Mouse (Mus musculus): ENCODE measurements around the gene Rbfox3.

Gene Rbfox3

DNA sequence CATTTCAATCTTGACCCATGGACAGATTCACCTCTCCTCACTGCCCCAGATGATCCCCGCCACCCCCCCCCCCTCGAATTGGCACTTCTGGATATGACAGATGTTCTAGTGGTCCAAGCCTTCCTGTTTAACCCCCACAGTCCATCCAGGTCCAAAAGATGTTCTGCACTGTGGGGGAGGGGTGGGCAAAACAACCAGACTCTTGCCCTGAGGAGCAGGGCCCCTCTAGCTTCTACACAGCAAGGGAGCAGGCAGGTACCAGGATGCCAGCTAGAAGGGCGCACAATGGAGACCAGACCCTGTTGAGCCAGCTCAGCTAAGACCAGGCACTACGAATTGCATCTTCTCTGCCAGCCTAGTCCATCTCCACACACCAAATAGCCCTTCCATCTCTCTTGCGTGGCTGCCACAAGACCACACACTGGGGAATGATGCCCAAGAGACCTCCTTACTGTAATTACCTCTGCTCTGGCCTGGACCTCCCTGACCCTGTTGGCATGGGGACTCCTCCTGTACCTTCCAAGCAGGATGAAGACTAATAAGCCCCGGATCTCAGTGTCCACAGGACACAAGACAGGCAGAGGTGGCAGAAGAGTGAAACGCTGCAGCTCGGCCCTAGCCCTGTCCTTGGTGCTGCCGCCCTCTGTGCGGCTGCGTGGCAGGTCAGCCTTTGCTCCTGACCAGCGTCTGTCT lies 5.1 kb downstream of the Rbfox3 start:
- 20% methylated on average over 12 of the region's 12 CpGs for WGBS

GRCm38 (mm10) chr11:118905656-118906055 lies 5.7 kb downstream of the Rbfox3 start:
- whole genome bisulfite sequencing = 26% methylated on average over 11 of the region's 11 CpGs

- 64% methylated on average over 6 of the region's 6 CpGs for WGBS
Observed at GRCm38 (mm10) chr11:118904253-118904652, 7.1 kb downstream of the Rbfox3 start.

- WGBS = 51% methylated on average over 26 of the region's 26 CpGs
Observed at GRCm38 (mm10) chr11:118899771-118900545, 11.4 kb downstream of the Rbfox3 start.

DNA sequence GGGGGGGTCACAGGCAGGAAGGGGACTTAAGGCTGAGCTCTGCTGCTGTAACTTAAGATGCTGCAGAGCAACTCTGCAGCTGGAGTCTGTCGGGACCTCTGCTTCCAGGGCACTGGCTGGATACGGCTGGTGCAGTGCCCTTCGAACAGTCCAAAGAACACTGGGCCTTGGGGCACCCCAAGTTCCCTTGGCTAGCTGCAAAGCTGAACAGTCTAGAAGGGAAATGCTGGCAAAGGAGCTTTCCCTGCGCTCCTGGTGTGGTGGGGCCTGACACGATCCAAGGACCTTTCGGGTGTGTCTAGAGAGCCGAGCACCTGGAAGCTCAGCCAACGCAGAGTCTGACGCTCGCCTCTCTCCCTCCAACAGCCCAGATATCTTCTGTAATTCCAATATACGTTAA lies 12.8 kb downstream of the Rbfox3 start:
- WGBS = 55% methylated on average over 11 of the region's 11 CpGs

- WGBS = 54% methylated on average over 10 of the region's 10 CpGs
Observed at GRCm38 (mm10) chr11:118898156-118898555, 13.2 kb downstream of the Rbfox3 start.

DNA sequence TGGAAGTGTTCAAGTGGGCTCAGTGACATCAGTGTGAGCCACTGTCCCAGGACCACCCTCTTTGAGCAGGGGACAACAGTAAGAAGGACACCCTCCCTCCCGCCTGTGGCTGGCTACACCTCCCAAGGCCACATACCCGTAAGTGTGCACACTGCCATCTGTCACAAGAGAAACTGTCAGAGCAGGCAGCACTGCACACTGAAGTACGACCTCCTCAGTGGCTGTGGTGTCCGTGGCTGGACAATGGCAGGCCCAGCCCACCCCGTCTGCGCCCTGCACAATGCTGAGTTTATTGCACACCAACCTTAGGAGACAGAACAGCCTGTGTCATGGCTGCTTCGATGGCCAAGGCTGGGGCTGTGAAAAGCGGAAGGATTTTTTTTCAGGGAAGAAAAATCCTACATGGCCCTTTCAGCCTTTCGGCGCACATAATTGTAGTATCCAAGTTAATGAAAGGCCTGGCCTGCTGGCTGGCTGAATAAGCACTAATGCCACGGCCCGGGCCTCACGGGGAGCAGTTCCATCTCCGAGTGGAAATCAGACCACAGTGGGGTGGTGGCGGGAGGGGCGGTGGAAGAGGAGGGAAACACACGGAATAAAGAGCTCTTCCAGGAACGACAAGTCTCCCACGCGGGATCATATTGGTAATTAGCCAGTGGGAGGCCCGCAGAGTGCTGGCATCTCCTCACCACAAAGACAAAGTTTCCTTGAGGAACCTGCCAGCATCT lies 14.1 kb downstream of the Rbfox3 start:
- WGBS = 34% methylated on average over 21 of the region's 21 CpGs

DNA sequence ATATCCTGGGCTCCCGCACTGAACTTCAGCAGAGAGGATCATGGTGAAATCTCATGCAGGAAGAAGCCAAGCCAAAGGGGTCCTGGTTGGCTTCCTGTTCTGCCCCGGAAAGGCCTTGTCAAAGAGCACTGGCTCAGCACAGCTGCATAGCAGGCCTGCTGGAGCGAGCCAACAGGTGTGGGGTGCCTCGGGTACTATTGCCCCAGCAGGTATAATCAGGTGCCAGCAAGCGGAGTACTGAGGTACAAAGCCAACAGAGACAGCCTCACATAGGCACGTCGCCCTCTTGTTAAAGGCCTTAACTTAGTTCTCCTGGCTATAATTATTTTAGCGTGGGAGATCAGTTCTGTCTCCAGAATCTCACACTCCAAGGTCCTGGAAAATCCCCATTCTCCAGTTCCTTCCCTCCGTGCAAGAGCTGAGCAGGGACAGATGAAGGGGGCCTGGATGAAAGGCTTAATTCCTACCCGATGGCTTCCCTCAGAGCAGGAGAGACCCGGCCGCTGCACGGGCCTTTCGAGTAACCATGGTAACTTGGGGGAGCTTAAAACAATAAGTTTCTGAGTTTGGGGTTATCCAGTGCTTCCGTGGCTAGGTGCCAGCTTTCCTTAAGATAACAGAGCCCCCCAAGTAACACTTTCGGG lies 15.2 kb downstream of the Rbfox3 start:
- 32% methylated on average over 16 of the region's 16 CpGs for WGBS

- 45% methylated on average over 5 of the region's 5 CpGs for WGBS
Observed at GRCm38 (mm10) chr11:118894835-118895234, 16.6 kb downstream of the Rbfox3 start.

DNA sequence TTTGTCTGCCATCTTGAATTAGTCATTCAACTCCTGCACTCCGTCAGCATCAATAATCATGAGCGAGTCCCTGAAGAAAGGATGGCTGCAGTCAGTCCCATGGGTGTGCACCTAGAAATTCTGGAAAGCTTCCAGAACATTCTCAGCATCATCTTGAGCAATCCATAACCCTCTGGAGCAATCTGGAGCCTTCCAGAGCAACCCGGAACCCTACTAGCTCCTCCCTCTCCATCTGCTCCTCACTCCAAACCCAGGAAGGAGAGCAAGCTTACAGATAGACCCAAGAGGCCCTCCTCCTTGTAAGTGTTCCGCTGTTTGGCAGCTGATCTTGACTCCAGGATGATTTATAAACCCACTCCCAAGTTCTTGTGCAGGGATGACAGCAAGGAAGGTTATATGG lies 17.2 kb downstream of the Rbfox3 start:
- WGBS = 57% methylated on average over 4 of the region's 4 CpGs

DNA sequence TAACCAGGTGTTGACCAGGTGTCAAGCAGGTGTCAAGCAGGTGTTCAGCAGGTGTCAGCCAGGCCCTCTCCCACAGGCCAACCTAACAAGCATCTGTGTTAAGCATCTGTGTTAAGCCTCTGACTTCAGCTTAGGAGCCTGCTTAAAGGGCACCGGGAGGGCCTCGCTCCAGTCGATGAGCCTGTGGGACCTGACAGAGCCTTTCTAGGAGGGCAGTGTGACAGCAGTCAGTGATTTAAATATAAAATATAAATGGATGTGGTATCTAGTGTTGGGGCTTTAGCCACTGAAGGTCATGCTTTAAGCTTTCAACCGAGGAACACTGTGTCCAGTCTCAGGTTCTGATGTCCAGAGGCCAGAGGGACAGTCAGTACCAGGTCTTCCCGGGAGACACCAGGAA lies 18.5 kb downstream of the Rbfox3 start:
- 85% methylated on average over 5 of the region's 5 CpGs for WGBS

DNA sequence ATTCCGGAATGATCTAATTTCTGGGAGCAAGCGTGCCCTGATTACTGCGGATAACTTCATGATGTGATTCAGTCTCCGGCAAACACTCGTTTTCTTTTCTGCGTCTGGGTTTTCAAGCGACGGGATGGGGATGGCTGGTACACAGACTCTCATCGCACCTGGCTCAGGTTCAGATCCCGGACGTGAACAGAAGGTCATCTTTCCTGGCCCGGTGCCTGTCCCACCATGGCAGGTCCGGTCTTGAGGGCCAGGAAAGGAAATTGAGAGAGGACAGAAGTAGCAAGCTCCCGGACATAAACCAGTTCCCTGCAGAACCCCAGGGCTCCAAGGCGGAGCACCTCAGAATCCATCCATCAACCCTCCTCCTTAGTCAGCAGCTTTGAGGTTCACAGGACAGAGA lies 19.9 kb downstream of the Rbfox3 start:
- 57% methylated on average over 15 of the region's 15 CpGs for WGBS

GRCm38 (mm10) chr11:118890992-118891398 lies 20.4 kb downstream of the Rbfox3 start:
- WGBS = 48% methylated on average over 16 of the region's 16 CpGs

GRCm38 (mm10) chr11:118890474-118890873 lies 20.9 kb downstream of the Rbfox3 start:
- whole genome bisulfite sequencing = 47% methylated on average over 5 of the region's 5 CpGs

GRCm38 (mm10) chr11:118889500-118889899 lies 21.9 kb downstream of the Rbfox3 start:
- 79% methylated on average over 4 of the region's 4 CpGs for WGBS

- WGBS = 61% methylated on average over 8 of the region's 8 CpGs
Observed at GRCm38 (mm10) chr11:118888426-118888825, 23.0 kb downstream of the Rbfox3 start.

DNA sequence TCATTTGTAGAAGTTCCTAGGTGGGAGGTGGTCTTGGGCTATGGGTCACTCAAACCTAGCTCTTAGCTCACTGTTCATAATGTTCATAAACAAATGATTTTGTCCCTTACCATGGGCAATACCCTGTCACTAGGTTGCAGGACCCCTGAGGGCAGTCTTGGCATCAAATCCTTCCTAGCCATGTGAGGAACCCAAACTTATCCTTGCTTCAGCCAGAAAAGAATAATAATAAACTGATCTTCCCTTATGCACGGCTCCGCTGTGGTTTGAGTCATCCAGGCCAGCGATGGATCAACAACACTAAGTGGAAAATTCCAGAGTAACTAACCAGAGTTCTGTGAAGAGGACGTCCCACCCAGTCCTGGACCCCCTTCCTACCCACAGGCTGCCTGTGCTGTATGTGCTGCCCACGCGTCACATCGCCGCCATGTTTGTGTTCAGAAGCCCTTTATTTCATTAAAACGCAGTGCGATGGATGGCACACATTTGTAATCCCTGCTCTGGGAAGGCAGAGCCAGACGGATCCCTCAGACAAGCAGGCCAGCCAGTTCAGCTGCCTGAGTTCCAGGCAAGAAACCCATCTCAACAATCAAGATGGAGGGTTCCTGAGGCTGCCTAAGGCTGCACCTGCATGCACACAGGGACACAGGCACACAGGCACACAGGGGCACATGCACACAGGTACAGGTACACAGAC lies 25.0 kb downstream of the Rbfox3 start:
- 55% methylated on average over 11 of the region's 11 CpGs for WGBS

GRCm38 (mm10) chr11:118885604-118886003 lies 25.8 kb downstream of the Rbfox3 start:
- WGBS = 49% methylated on average over 8 of the region's 8 CpGs

DNA sequence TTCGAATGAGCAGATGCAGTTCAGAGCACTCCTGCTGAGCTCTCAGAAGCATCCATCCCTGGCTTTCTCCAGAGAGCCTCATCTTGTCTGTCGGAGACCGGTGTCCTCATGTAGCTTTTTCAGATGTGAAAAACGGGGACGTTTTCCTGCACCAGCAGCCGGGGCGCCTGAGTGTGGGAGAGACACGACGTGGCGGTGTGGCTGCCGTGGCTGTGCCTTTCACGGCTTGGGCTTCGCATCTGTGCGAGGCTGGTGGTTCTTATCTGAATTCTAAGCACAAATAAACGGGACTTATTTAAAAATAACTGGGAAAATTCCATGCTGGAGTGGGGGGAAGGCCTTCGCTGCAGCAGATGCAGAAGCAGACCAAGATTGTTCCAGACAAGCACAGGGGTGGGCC lies 26.3 kb downstream of the Rbfox3 start:
- 52% methylated on average over 16 of the region's 16 CpGs for WGBS

GRCm38 (mm10) chr11:118883143-118883542 lies 28.3 kb downstream of the Rbfox3 start:
- 22% methylated on average over 9 of the region's 9 CpGs for WGBS

DNA sequence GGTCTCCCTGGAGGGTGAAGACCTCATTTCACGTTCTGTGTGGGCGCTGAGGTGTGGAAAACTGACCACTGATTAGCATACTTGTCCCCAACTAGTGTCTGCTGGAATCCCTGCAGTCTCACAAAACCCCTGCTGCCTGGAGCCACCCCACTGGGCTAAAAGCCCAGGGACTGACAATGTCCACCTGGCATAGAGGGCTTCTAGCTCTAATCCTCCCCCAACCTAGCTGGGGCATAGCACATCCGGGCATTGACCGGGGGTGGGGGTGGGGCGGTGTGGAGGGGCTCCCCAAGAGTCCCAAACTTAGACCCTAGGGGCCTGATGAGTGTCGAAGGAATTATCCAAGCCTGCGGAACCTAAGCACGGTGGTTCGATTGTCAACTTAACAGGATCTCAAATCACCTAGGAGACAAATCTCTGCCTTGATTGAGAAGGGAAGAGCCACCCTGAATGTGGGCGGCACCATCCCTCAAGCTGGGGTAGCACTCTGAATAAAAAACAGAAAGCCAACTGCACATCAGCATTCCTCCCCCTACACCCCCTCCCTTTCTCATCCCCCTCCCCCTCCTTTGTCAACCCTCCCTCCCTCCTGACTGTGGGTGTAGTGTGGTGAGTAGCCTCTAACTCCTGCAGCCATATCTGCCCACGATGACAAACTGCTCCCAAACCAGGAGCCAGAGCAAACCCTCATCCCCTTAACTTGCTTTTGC lies 29.5 kb downstream of the Rbfox3 start:
- WGBS = 11% methylated on average over 11 of the region's 11 CpGs

Data from cerebral cortex, adult 2 months (tissue).